Mouse (Mus musculus): ENCODE measurements at regions not wholly inside any gene's neighbourhood (a gene's known extent, or its start where the extent isn't known, plus 50 kb on each side); places are given as distances from the start of the nearest gene placed in this dataset.

GRCm38 (mm10) chr2:134696394-134696793 is 52.4 kb upstream of the Tmx4 start:
- H3K4me1 ChIP-seq (ENCODE audit: control insufficient read depth, insufficient read depth, low read length), result no peaks in the 10 kb centered on the region
- 83% methylated on average over 2 of the region's 2 CpGs for WGBS
- H3K4me2 ChIP-seq (ENCODE audit: low read depth, severe bottlenecking), result no peak overlapping the region
- ATAC-seq (ENCODE audit: insufficient number of reproducible peaks, low FRiP score, low TSS enrichment, low read depth) (no peak), DNase-seq (ENCODE audit: low spot score) (no peak)
- no peaks in the 10 kb centered on the region for H3K27me3 ChIP-seq (ENCODE audit: control insufficient read depth, insufficient read depth, low read length)
- no peaks in the 10 kb centered on the region for H3K9me3 ChIP-seq (ENCODE audit: control insufficient read depth, low read length)
- H3K36me3 ChIP-seq (ENCODE audit: control insufficient read depth, insufficient read depth, low read length), result no peaks in the 10 kb centered on the region
- no peak overlapping the region for H3K27ac ChIP-seq (replicated peaks; ENCODE audit: low read depth, low read length)
- H3K4me3 ChIP-seq (ENCODE audit: low read depth, low read length), result no peak overlapping the region
- H3K9ac ChIP-seq (ENCODE audit: low read length), result no peak overlapping the region

Measured in limb, embryonic 11.5 days (tissue).